Mouse (Mus musculus) left cerebral cortex, postnatal 14 days (tissue): ENCODE results near the gene Dnm2. TPM values are rescaled to one million over a fixed set of nuclear protein-coding genes. Genes with fewer than 3 reads are reported as not detected.
A peak's percentile ranks its signal among the peaks of the same experiment; 100 is the strongest.

Experiments
- DNase-seq, 2 experiments: peaks; one replicate each; pipeline ENCODE4 v3.0.0; 2021 to 2022; ENCODE audit warnings: low spot score in 2 of 2, mixed read lengths in 1 of 2
- intact Hi-C: fragments of 180-260 bp; cut with DNase I; formaldehyde crosslinking; loops from one replicate; pipeline ENCODE4 v1.15.1; 2025
- long read RNA-seq, 2 experiments: library from polyadenylated mRNA; stranded (forward); transcript quantifications; one replicate each; pipeline ENCODE4 v2.0.0; 2021
- total RNA-seq, 2 experiments: library from RNA; stranded (reverse); gene quantifications; 2 replicates each; pipeline ENCODE4 v1.2.3; 2021

The Dnm2 gene
- 10 to 100 TPM; 55.8 to 65.8 TPM for total RNA-seq
- long read RNA-seq, experiment 1, transcript Dnm2-201 (21 exons, 3,502 nt): major isoform, 12 of 82 reads
- long read RNA-seq, experiment 1, transcript Dnm2-211 (21 exons, 3,510 nt): minor isoform, 5 of 82 reads
- long read RNA-seq, experiment 1, partial matches to known transcripts: 8 of 82 reads
- long read RNA-seq, experiment 1, other reads (novel, unspliced or antisense): 49 of 82 reads
- long read RNA-seq, experiment 2, transcript Dnm2-201 (21 exons, 3,502 nt): major isoform, 8 of 80 reads
- long read RNA-seq, experiment 2, transcript Dnm2-202 (20 exons, 3,450 nt): minor isoform, 7 of 80 reads
- long read RNA-seq, experiment 2, partial matches to known transcripts: 8 of 80 reads
- long read RNA-seq, experiment 2, other reads (novel, unspliced or antisense): 49 of 80 reads

DNA sequence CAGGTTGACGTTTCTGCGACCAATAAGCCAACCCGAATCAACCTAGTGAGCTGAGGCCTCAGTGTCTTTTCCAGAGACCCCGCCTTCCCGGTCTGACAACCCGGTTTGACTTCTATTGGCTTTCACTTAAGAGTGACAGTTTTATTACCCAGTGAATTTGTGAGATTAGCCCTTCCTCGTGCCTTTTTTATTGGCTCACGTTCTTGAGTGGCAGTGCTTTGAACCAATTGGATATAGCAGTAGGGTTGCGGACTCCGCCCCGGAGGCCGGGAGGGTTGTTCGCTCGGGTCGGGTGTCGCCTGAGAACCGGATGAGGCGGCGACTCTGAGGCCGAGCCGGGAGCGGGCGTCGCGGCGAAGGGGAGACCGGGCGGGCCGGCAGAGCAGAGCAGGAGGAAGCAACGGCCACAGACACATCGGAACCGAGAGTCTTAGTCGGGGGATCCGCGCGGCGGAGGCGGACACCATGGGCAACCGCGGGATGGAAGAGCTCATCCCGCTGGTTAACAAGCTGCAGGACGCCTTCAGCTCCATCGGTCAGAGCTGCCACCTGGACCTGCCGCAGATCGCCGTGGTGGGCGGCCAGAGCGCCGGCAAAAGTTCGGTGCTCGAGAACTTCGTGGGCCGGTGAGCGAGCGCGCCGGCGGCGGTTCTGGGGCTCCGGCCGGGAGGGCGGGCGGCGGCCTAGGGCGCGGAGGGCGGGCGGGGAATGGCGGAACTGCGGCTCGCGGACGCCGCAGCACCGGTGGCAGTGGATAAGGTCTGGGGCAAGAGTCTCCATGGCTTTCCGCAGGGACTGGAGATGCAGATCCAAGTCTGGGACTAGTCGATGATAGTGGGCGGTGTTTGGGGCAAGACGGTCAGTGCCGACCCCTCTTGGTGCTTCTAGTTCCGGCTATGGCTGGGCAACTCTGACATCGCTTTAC, at the start of gene Dnm2:
Gene Dnm2, plus strand, starts transcription at position 278 of the 925 bp plus-strand sequence.
- intact Hi-C loops: loop anchor here (5.0 kb wide), 1 partner anchor 37 kb away; no protein-coding TSS in a partner anchor
- DNase-seq: peak; percentile 100

DNA sequence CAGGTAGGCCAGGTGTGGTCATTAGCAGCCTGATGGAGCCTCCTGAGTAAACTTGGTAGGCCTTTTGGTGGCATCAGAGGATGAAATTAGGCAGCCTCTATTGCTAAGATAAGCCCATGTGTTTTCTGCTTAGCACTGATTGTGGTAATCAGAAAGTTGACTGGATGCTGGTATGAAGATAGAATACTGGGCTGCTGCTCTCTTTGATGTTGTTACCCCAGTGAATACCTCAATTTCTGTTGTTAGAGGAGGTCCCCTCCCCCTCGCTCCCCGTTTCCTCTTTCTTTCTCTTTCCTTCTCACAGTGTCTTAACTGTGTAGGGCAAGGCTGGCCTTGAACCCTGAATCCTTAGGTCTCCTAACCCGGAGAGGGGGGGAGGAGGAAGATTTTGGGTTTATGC, 45.5 kb upstream of the Dnm2 start:
- DNase-seq: no peak
- intact Hi-C loops: no loop called here

DNA sequence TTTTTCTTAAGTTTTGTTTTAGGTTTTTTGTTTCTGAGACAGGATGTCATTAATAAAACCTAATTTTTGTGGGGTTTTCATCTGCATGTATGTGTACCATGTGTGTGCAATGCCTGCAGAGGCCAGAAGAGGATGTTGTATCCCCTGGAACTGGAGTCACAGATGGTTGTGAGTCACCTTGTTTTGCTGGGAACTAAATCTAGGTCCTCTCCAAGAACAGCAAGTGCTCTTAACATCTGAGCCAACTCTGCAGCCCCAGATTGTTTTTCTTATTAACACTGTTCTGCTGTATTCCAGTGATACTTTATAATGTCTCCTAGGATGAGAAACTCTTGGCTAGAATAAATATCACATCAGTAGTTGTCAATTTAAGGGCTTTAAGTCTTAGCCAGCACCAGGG, 43.8 kb upstream of the Dnm2 start:
- DNase-seq: no peak
- intact Hi-C loops: no loop called here

DNA sequence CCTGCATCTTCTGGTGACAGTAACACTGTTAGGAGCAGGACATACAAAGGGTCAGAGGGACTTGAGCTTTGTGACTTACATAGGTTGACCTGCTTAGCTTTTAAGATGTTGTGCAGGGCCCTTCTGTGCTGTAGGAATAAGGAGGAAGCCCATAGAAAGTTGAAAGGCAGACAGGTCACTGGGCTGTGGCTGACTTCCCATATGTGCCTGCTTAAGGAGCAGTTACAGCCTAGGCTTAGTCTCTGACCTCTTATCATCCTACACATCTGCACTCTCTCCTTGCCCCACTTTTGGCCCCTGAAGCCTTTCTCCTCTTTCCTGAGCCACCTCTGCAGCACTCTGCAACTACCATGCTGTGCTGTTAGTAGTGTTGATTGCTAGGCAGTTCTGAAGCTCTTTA, 40.7 kb upstream of the Dnm2 start:
- intact Hi-C loops: no loop called here
- DNase-seq: no peak

DNA sequence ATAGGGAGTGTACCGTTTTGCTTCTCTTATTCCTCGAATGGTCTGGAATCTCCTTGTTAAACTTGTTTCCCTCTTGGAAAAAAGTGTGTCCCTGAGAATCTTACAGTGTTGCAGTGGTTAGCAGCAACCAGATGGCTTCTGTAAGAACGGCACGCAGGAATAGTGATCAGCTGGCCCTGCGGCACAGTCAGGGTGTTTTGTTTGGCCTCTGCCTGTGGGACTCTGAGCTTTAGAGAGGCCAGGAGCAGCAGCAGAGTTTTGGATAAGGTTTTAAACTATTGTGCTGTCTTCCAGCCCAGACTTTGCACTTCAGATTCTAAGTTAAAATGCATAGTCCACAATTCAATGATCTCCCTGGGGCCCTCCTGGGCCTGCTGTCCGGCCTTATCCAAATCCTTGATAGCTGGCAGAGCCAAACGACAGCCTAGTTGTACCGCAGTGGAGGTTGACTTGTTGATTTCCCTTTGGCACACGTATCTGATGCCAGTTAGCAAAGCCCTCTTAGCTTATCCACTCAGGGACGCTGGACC, 32.0 kb upstream of the Dnm2 start:
- DNase-seq: no peak
- intact Hi-C loops: no loop called here

DNA sequence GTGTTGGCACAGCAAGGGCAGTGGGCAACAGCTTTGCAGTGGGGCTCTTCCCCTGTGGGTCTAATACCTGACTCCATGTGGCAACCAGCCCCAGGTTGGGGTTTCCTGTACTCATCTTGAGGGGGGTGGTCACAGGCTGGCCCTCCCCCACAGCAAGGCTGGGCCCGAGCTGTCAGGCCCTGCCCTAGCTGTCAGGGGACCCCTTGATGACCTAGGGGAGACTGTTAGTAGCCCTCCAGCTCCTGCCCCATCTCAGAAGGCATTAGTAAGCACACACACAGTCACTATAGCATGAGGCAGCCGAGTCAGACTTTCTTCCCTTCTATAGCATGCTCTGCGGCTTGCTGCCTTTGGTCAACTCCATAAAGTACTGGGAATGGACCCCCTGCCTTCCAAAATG, 29.0 kb upstream of the Dnm2 start:
- intact Hi-C loops: no loop called here

DNA sequence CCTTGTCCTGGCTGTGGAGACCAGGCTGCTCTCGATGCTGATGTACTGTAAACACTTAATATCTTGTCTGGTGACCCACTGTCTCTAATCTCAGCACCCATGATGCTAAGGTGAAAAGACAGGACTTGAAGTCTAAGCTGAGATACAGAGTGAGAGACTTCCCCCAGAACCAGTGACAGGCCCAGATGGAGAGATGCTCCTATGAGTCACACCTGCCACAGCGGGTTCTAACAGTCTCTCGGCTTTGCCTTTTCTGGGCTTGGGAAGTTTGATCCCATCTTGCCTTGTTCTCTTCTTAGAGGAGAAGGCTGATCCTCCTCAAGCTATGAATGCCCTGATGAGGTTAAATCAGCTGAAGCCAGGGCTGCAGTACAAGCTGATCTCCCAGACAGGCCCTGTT, 27.5 kb upstream of the Dnm2 start:
- intact Hi-C loops: no loop called here

More for the DNA sequence above, 29.0 kb upstream of the Dnm2 start:
- DNase-seq: no peak

DNA sequence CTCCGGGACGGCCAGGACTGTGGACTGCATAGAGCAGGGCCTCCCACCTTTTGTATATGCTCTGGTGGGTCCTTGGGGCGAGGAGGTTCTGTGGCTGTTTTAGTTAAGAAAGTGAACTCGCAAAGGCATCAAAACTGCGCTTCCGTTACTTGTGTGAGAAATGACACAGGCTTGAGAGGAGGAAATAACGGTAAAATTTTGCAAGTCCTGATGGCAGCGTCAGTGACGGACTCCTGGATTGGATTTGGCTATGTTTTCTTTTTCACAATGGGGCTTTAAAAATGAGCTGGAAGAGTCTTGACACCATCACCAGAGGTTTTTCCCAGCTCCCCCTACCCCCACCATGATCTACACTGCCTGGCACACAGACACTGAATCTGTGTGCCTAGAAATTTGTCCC, 23.7 kb upstream of the Dnm2 start:
- no peak for DNase-seq
- intact Hi-C loops: no loop called here

More for the DNA sequence above, 27.5 kb upstream of the Dnm2 start:
- DNase-seq: no peak

DNA sequence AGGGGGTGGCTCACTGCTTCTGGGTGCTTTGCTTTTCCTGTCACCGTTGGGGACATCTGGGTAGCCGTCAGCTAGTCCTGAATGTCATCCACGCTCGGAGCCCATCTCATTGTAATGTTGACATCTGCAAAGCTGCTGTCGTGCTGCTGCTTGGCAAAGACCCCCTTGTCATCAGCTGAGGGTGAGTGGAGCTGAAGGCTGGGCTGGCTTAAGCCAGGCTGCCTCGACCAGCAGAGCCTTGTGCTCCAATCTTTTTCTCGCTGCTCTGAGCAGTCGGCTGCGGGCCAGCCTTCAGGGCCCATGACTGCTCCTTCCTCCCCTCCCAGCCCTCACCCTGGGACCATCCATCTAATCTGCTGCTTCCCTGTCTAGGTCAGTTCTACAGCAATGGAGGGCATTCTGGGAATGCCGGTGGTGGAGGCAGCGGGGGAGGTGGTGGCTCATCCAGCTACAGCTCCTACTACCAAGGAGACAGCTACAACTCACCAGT, 21.9 kb upstream of the Dnm2 start:
- DNase-seq: no peak

DNA sequence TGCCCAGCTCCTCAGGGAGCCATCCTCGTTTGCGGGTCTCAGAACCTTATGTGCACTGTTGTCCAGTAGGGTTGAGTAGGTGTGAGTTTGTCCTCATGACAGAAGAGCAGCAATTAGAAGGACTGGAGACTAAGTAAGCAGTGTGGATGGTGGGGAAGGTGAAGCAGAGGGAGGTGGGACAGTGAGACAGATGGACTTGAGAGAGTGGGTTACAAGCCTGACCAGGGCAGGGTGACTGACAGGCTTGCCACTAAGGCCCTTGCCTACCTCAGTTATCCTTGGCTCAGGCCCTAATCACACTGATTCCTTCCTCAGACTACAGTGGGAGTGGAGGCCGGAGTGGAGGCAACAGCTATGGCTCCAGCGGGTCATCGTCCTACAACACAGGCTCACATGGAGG, 21.0 kb upstream of the Dnm2 start:
- DNase-seq: no peak
- intact Hi-C loops: no loop called here

More for the DNA sequence above, 21.9 kb upstream of the Dnm2 start:
- intact Hi-C loops: no loop called here

DNA sequence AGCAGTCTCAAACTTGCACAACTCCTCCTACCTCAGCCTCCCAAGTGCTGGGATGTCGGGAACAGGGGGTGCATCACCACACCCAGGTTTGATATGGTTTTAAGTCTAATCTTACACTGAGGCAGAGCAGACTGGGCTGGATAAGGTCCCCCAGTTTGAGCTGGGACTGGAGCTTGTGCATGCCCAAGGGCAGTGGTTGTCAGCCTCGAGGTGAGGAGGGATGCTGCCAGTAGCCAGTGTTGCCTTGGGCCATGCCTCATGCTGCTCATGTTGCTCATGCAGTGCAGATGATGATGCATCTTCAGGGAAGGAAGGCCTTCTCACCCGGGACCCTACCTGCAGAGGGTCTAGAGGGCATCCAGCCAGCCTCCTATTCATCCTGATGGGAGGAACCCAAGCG, 19.2 kb upstream of the Dnm2 start:
- intact Hi-C loops: no loop called here
- no peak for DNase-seq

DNA sequence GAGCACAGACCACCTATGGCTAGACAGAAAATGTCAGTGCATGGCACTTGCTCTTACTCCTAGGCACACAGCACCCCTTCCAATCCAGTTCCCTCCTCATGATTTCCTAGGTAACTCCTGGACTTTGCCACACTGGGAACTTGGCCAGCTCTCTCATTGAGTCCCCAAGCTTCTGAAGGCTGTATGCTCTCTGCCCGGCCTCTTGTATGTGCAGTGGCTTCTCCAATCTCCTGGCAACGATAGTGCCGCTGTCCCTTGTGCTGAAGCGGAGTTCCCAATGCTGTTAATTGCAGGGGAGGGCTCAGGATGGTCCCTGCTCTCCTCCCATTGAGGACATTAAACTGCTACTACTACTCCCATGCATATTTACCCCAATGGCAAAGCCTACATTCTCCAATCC, 16.8 kb upstream of the Dnm2 start:
- intact Hi-C loops: no loop called here
- no peak for DNase-seq

DNA sequence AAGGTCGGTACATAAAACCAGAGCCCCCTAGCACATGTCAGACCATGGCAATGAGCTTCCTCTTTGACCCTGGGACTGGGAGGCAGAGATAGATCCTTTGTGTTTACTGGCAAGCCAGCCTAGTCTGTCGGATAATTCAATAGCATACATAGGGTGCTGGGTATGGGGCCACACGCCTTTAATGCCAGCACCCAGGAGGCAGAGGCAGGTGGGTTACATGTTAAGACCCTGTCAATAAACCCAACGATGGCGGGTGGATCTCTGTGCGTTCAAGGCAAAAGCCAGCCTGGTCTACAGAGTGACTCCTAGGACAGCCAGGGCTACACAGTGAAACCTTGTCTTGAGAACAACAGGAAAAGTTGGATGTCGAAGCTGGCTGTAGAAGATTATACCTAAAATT, 16.1 kb upstream of the Dnm2 start:
- intact Hi-C loops: no loop called here

DNA sequence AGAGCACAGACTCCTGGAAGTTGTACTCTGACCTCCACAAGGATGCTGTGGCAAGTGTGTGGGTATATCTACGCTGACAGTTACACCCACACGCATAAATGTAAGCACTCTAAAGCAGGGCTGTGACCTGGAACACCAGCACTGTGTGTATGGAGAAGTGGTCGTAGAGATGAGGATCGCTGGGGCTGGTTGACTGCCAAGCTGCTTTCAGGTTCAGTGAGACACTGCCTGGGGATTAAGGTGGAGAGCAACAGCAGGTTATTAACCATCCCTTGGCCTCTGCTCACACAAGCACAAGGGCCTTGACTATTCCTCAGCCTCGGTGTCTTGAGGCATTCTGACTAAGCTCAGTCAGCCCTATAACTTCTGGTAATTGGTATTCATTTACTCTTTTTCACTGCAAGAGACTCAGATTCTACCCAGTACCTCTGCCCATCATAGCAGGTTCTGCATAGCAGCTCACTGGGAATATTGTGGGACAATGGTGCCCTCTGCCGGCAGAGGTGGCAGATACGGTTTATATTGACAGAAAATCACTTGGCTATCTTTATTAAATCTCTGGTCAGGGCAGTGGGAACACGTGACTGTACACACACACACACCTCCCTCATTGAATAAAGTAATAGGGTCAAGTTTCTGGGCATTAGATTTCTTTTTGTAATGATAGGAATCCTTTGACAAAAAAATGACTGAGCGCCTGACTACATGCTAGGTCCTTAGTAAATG, 15.0 kb upstream of the Dnm2 start:
- peak; percentile 85 to 88 for DNase-seq
- intact Hi-C loops: loop anchor here (2.0 kb wide), 2 partner anchors 43 to 97 kb away; partner anchors contain the start of genes Ap1m2 and Ilf3

More for the DNA sequence above, 16.1 kb upstream of the Dnm2 start:
- DNase-seq: no peak

DNA sequence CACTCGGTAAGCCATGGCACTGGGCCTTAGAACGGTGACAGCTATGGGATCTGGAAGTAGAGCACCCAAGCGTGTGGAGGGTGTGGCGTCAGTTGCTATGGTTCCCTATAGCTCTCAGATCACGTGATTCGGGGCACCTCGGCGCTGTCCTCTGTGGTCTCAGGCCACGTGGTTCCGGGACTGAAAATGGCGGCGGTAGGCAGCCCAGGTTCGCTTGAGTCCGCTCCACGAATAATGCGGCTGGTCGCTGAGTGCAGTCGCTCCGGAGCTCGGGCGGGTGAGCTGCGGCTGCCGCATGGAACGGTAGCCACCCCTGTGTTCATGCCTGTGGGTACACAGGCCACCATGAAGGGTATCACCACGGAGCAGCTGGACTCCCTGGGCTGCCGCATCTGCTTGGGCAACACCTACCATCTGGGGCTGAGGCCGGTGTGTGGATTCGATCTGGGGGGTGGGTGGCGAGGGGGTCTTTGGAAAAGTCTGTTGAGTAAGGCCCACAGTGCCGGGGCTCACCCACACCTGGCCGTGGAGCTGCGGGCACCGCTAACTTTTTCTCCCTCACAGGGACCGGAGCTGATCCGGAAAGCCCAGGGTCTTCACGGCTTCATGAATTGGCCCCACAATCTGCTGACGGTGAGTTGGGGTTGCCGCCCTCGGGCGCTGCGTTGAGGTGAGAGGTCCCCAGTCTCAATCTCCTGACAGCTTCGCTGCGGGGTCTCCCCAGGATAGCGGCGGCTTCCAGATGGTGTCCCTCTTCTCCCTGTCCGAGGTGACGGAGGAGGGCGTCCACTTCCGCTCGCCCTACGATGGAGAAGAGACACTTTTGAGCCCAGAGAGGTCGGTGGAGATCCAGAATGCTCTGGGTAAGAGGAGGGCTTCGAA, 12.8 kb upstream of the Dnm2 start, which contains the start of gene Qtrt1:
Gene Qtrt1, plus strand, starts transcription at position 169 of the 882 bp plus-strand sequence.
- DNase-seq: peak; percentile 92 to 96
- intact Hi-C loops: loop anchor here (2.0 kb wide), 2 partner anchors 45 to 99 kb away; partner anchors contain the start of genes Ap1m2 and Ilf3

DNA sequence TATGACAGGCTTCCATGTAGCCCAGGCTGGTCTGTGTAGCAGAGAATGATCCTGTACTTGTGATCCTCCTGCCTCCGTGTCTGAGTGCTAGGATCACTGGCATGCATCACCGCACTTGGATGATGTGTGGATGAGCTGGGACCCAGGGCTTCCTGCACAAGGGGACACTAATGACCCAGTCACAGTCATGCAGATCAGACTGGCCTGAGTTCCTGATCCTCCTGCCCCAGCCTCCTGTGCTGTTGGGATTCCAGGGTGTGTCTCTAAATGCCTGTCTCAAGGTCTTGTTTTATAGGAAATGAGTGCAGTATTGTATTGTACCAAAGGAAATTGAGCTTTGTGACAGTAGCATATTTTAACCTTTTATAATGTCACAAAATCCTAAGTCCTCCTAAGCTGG, 6.8 kb upstream of the Dnm2 start:
- no peak for DNase-seq
- intact Hi-C loops: no loop called here

DNA sequence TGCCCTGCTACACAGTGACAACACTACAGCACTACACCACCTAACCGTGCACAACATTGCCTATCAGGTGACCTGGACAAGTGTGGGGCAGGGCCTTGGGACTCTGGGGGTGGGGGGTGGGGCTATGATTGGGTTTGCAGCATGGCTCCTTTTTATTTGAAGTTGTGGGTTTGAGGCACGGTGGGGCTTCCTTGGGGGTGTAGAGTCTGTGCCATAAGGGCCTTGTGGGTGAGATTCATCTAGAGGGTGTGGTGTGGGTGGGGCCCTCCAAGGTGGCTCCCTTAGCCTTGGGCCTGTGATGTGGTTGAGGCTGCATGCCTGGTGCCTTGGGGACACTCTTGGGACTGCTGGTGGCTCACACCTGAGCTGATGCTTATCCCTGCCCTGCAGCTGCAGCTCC, 5.1 kb upstream of the Dnm2 start:
- no peak for DNase-seq
- intact Hi-C loops: no loop called here

DNA sequence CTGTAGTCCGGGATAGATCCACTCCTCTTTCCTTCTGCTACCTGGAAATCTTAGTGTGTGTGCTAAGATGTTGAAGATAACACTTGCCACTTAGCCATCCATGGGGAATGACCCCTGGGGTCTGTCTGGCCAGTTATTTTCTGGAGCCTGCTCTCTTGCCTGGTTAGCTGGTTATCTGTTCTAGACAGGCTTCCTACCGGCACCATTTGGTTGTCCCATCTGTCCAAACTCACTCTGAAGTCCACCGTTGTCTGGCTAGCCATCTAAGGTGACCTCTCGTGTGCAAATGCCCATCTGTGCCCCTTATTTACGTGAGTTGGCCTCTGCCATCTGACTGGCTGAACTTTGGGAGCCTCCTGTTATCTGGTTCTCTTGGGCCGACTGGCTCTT, 843 bp downstream of the Dnm2 start:
- no peak for DNase-seq
- intact Hi-C loops: loop anchor here (5.0 kb wide), 1 partner anchor 37 kb away; no protein-coding TSS in a partner anchor
